Mouse (Mus musculus) olfactory bulb, adult 2 months (tissue): Measurements from ENCODE around the gene Wars2.

Source experiments
- CTCF ChIP-seq: fragments of 200-500 bp; IDR thresholded peaks from 2 replicates; pipeline ENCODE4 v1.5.1; 2012; ENCODE audit warnings: low read depth, mild to moderate bottlenecking, low read length, moderate library complexity; ENCODE audit not compliant: insufficient read depth
- POLR2A ChIP-seq: fragments of 200-500 bp; IDR thresholded peaks from 2 replicates; pipeline ENCODE4 v1.6.1; 2012; ENCODE audit warnings: mild to moderate bottlenecking, low read depth, low read length, moderate library complexity; ENCODE audit not compliant: insufficient read depth

DNA sequence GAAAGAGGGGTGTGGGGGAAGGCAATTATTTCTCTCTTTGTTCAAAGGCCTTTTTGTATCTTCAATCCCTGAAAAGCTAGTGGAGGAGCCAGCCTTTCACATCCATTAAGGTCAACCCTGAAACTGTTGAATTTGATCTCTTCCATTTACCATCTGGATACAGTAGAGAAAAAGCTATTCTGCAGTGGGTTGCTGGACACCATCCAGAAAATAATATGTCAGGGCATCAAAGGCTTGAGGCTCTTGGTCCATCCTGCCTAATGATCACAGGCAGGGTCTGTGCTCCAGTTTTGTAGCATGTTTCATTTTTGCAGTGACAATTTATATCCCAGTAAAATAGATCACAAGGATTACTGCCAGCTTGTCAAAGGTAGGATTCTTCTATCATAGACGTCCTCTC lies 16.1 kb downstream of the Wars2 start:
- TF ChIP-seq POLR2A, result no peak
- no peak for TF ChIP-seq CTCF
